Mouse (Mus musculus) limb, embryonic 14.5 days (tissue): ENCODE measurements around the gene Nhlrc2. TPM values are rescaled to one million over a fixed set of nuclear protein-coding genes. Genes with fewer than 3 reads are reported as not detected.

Source experiments
- ATAC-seq: fragments of 200-750 bp; cut with Nextera tagmentation; 2 replicates; pipeline ENCODE4 v1.8.0; 2017; ENCODE audit warnings: low read depth, moderate number of reproducible peaks, moderate TSS enrichment; ENCODE audit not compliant: low FRiP score
- DNase-seq: peaks from one replicate; pipeline ENCODE4 v3.0.0-alpha.2; 2015; ENCODE audit warnings: low spot score
- H3K27ac ChIP-seq: fragments of 300-500 bp; sonication (generic); replicated peaks from 2 replicates; pipeline ENCODE4 v1.5.1; 2014; ENCODE audit warnings: low read depth, mild to moderate bottlenecking, low read length, moderate library complexity, mixed read lengths
- H3K27me3 ChIP-seq: fragments of 300-500 bp; sonication (generic); 2 replicates; pipeline ENCODE4 v1.6.1; 2014; ENCODE audit warnings: low read length, mixed read lengths; ENCODE audit not compliant: control insufficient read depth, insufficient read depth
- H3K36me3 ChIP-seq: fragments of 300-500 bp; sonication (generic); 2 replicates; pipeline ENCODE4 v1.6.1; 2014; ENCODE audit warnings: mild to moderate bottlenecking, low read length, moderate library complexity, mixed read lengths; ENCODE audit not compliant: control insufficient read depth, insufficient read depth
- H3K4me1 ChIP-seq: fragments of 300-500 bp; sonication (generic); 2 replicates; pipeline ENCODE4 v1.6.1; 2014; ENCODE audit warnings: antibody characterized with exemption, low read length, mixed read lengths; ENCODE audit not compliant: control insufficient read depth, insufficient read depth
- H3K4me2 ChIP-seq: fragments of 300-500 bp; sonication (generic); replicated peaks from 2 replicates; pipeline ENCODE4 v1.6.1; 2014; ENCODE audit warnings: low read depth, mild to moderate bottlenecking, low read length, moderate library complexity; ENCODE audit not compliant: severe bottlenecking
- H3K4me3 ChIP-seq: fragments of 300-500 bp; sonication (generic); replicated peaks from 2 replicates; pipeline ENCODE4 v1.5.1; 2014; ENCODE audit warnings: low read length
- H3K9ac ChIP-seq: fragments of 300-500 bp; sonication (generic); 2 replicates; pipeline ENCODE4 v1.6.1; 2014; ENCODE audit warnings: mild to moderate bottlenecking, low read depth, low read length, moderate library complexity; ENCODE audit not compliant: severe bottlenecking
- H3K9me3 ChIP-seq: fragments of 300-500 bp; sonication (generic); 2 replicates; pipeline ENCODE4 v1.6.1; 2016; ENCODE audit warnings: low read length; ENCODE audit not compliant: control insufficient read depth
- POLR2A ChIP-seq: fragments of 200-500 bp; IDR thresholded peaks from 2 replicates; pipeline ENCODE4 v1.8.0; 2012; ENCODE audit warnings: inconsistent platforms, mild to moderate bottlenecking, moderate library complexity, borderline replicate concordance; ENCODE audit not compliant: insufficient read depth, insufficient read length; ENCODE audit errors: extremely low read depth
- WGBS: fragments of 180-500 bp; shearing (Covaris S2); extraction: QIAGEN DNeasy Blood & Tissue Kit; methylation state at CpG from one replicate; pipeline ENCODE4 v1.1.7; 2014; 5-methylcytosine and 5-hydroxymethylcytosine counted together
- polyA plus RNA-seq, 2 experiments: library from polyadenylated mRNA; depleted of rRNA in 1 of 2; stranded (reverse) in 1 of 2; unstranded in 1 of 2; fragments of >200 nt; fragmentation: Nextera tagmentation in 1 of 2; extraction: Ambion mirVana in 1 of 2; gene quantifications; 2 replicates each; pipeline versions ENCODE4 v1.2.1 to v1.2.3; 2012 to 2014

The Nhlrc2 gene
- polyA plus RNA-seq, 2 experiments: 14.0 to 14.8 TPM

DNA sequence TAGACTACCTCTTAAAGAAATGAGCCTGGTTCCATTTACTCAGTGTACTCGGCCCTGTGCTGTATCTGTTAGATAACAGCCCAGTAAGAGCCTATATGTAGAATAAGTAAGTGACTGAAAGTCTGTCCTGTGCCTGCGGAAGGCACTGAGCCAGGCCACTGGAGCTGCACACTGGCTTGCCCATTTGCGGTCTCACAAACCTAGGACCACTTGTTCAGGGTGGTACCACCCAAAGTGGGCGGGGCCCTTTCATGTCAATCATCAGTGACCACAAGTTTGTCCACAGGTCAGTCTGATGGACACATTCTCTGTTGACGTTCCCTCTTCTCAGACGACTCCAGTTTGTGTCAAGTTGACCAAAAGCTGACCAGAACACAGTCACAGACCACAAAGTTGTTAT, 40.9 kb downstream of the Nhlrc2 start:
- H3K4me2 ChIP-seq: no peak overlapping the region
- H3K27me3 ChIP-seq: no peaks in the 10 kb centered on the region
- 91% methylated on average over 6 of the region's 6 CpGs for WGBS
- DNase-seq (no peak), ATAC-seq (no peak)
- no peak overlapping the region for H3K4me3 ChIP-seq
- no peaks in the 10 kb centered on the region for H3K4me1 ChIP-seq
- no peaks in the 10 kb centered on the region for H3K9me3 ChIP-seq
- no peak for TF ChIP-seq POLR2A
- H3K9ac ChIP-seq: no peak overlapping the region
- no peak overlapping the region for H3K27ac ChIP-seq
- peaks cover 64% of the 10 kb centered on the region for H3K36me3 ChIP-seq

DNA sequence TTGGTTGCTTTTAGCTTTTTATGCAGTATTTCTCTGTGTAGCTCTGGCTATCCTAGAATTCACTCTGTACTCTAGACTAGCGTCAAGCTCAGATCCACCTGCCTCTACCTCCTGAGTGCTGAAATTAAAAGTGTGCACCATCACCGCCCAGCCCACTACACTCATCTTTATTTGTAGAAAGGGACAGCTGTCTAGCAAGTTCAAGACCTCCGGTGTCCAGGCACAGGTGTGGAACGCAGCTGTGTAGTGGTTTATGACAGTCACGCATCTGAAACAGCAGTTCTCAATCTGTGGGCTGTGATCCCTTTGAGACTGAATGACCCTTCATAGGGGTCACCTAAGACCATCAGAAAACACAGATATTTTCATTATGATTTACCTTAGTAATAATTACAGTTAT, 41.4 kb downstream of the Nhlrc2 start:
- Histone ChIP-seq H3K4me1 (no peaks in the 10 kb centered on the region), H3K9ac (no peak overlapping the region), H3K36me3 (peaks cover 67% of the 10 kb centered on the region), H3K4me2 (no peak overlapping the region), H3K27ac (no peak overlapping the region), H3K27me3 (no peaks in the 10 kb centered on the region), H3K9me3 (no peaks in the 10 kb centered on the region), H3K4me3 (no peak overlapping the region)
- no peak for TF ChIP-seq POLR2A
- WGBS: 91% methylated on average over 5 of the region's 5 CpGs
- ATAC-seq (no peak), DNase-seq (no peak)

DNA sequence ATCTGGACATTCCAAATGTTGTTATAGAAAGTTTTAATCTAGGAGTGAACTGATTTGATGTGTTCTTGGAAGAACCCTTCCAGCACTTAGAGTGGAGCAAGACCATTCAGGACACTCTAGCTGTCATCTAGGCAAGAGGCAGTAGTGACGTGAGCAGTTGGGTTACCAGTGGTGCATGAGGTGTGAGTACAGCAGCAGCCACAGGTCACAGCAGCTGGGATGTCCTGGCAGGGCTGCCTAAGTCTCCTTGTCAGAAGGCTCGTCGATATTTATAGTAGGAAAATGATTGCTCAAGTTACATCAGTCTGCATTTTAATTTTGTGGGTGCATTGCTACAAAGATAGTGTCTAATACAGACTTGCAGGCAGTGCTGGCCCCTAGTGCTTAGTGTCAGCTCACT, 42.2 kb downstream of the Nhlrc2 start:
- H3K27ac ChIP-seq: no peak overlapping the region
- ATAC-seq: no peak
- no peak for TF ChIP-seq POLR2A
- H3K27me3 ChIP-seq: no peaks in the 10 kb centered on the region
- DNase-seq: no peak
- no peak overlapping the region for H3K4me2 ChIP-seq
- no peaks in the 10 kb centered on the region for H3K9me3 ChIP-seq
- H3K4me1 ChIP-seq: no peaks in the 10 kb centered on the region
- no peak overlapping the region for H3K4me3 ChIP-seq
- 75% methylated on average over 3 of the region's 3 CpGs for WGBS
- H3K9ac ChIP-seq: no peak overlapping the region
- peaks cover 75% of the 10 kb centered on the region for H3K36me3 ChIP-seq

DNA sequence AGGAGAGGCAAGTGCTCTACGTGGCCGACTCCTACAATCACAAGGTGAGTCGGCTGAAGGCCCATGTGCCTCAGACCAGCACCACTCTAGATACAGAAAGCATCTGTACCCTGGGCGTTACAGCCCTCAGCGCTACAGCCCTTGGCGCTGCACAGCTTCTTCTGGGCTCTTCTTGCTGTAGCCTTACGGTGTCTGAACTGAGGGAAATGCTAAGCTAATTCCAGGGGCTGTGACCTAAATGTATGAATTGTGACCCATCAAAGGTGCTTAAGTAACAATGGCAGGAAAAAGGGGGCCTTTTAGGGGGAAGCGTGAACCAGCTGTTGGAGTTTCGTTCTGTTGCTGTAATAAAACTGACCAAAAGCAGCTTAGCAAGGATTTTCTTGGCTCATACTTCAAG, 44.4 kb downstream of the Nhlrc2 start:
- H3K9me3 ChIP-seq: no peaks in the 10 kb centered on the region
- H3K4me3 ChIP-seq: no peak overlapping the region
- no peaks in the 10 kb centered on the region for H3K27me3 ChIP-seq
- no peak overlapping the region for H3K27ac ChIP-seq
- no peak for ATAC-seq
- no peak for DNase-seq
- peaks cover 75% of the 10 kb centered on the region for H3K36me3 ChIP-seq
- TF ChIP-seq POLR2A: no peak
- H3K4me1 ChIP-seq: no peaks in the 10 kb centered on the region
- H3K9ac ChIP-seq: no peak overlapping the region
- WGBS: 79% methylated on average over 9 of the region's 9 CpGs
- no peak overlapping the region for H3K4me2 ChIP-seq

DNA sequence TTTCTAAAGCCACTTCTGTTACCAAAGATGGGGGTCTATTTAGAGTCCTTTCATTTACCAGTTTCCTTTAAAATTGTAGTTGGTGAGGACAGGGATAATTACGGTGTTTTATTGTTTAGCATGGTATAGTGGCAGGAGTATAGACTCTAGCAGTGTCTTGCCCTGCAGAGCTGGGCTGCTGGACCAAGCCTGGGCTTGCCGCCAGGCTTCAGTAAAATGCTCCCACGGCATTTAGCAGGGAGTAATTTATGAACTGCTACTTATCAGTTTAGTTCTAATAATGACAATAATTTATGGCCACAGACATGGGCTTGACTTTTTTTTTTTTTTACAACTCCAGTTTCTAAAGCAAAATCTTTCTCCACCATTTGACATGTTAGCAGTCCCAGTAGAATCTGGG, 51.9 kb downstream of the Nhlrc2 start:
- peak overlapping the region; percentile 3; the same call in 1 of the 2 replicates for H3K27ac ChIP-seq
- ATAC-seq: no peak
- no peak overlapping the region for H3K4me2 ChIP-seq
- no peak overlapping the region for H3K9ac ChIP-seq
- H3K9me3 ChIP-seq: no peaks in the 10 kb centered on the region
- WGBS: 26% methylated on average over 3 of the region's 3 CpGs
- H3K4me1 ChIP-seq: peaks cover 6% of the 10 kb centered on the region; the same call in 1 of the 2 replicates
- peaks cover 27% of the 10 kb centered on the region for H3K36me3 ChIP-seq
- no peak for TF ChIP-seq POLR2A
- DNase-seq: peak; percentile 26
- H3K27me3 ChIP-seq: no peaks in the 10 kb centered on the region
- no peak overlapping the region for H3K4me3 ChIP-seq

DNA sequence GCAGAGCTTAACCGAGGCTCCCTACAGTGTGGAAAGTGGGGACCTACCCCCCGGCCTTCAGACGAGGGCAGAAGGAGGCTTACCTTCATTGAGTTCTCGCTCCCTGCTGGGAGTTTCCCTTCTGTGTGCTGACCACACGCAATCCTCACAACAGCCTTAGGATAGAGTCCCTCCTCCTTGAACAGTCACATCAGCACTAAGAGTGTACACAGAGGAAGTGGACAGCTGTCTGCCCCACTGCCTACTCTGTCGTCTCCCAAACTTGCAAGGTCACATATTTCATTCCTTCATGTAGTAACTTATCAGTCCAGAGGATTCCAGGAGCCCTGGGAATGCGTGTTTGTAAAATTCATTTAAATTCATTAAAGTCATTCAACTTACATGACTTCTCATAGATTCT, 52.7 kb downstream of the Nhlrc2 start:
- Histone ChIP-seq H3K4me2 (no peak overlapping the region), H3K27me3 (no peaks in the 10 kb centered on the region), H3K27ac (no peak overlapping the region), H3K9me3 (no peaks in the 10 kb centered on the region), H3K36me3 (peaks cover 19% of the 10 kb centered on the region; the same call in 1 of the 2 replicates), H3K4me1 (peaks cover 6% of the 10 kb centered on the region; the same call in 1 of the 2 replicates), H3K9ac (no peak overlapping the region), H3K4me3 (no peak overlapping the region)
- ATAC-seq: no peak
- no peak for TF ChIP-seq POLR2A
- WGBS: 75% methylated on average over 7 of the region's 7 CpGs
- DNase-seq: no peak
